Mouse (Mus musculus): ENCODE results near the gene Olfr1033.

DNA sequence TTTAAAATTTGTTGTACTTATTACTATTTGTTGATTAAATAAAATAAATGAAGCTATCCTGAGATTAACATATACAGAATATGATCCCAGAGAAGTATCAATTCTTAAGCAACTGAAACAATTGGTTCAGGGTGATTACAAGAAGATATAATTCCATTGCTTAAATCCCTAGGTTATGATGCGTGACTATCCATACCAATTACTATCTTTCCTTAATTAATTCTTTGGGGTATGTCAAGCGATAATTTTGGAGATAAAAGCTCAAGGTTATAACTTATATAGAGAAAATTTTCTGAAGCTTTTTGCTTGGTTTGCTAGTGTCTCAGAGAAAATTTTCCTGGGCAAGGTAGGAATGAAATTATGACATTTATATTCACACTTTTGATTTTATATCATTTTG lies 46.8 kb upstream of the Olfr1033 start, which contains the start of gene Olfr1029:
- TF ChIP-seq CTCF (conservative IDR thresholded peaks at IDR 0.05 in 1 of 2, IDR thresholded peaks at IDR 0.05 in 1 of 2; ENCODE audit: low read depth in 2 of 2, low read length in 2 of 2) (no peak), POLR2A (IDR thresholded peaks at IDR 0.05; ENCODE audit: low read depth, low read length) (no peak), ETS1 (conservative IDR thresholded peaks at IDR 0.05; ENCODE audit: low read depth, low read length) (no peak), USF1 (IDR thresholded peaks at IDR 0.05; ENCODE audit: low read depth, low read length) (no peak), EP300 (IDR thresholded peaks at IDR 0.05; ENCODE audit: low read length) (no peak), MAZ (IDR thresholded peaks at IDR 0.05; ENCODE audit: low read depth, low read length) (no peak), MXI1 (IDR thresholded peaks at IDR 0.05; ENCODE audit: low read depth, low read length) (no peak)

All from CH12.LX (cell line).